Mouse (Mus musculus): Measurements from ENCODE around the gene Calhm3.
"Not testable (repeated sequence)": the region's sequence is repeated elsewhere in the genome, so short reads cannot be mapped to it uniquely, and the experiment has no call there.

Gene Calhm3

GRCm38 (mm10) chr19:47167617-47168214 is 10.2 kb upstream of the Calhm3 start:
- DNase-seq = no peak

GRCm38 (mm10) chr19:47166758-47167157 is 9.2 kb upstream of the Calhm3 start:
- DNase-seq = no peak

DNA sequence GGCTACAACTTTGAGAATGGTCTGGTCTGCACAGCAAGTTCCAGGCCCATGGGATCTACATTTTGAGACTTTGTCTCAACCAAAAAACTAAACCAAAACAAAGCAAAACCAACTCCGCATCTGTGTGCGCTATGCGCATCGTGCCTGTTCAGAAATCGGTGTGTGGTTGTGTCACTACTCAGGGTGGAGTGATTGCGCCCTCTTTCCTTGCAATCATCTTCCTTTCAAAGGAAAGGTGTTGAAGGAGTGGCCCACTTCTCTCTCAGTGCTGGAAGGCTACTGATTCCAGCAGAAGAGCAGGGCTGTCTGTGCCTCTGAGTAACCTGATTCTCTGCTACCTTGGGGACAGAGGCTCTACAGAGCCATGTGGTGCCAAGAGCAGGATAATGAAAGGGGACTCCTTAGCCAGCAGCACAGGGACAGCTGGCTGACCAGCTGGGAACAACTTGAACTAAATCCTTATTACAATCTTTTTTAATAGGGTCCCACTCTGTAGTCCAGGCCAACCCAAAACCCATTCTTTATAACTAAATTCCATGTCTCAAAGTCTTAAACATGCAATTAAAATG is 5.7 kb upstream of the Calhm3 start:
- DNase-seq = no peak

DNA sequence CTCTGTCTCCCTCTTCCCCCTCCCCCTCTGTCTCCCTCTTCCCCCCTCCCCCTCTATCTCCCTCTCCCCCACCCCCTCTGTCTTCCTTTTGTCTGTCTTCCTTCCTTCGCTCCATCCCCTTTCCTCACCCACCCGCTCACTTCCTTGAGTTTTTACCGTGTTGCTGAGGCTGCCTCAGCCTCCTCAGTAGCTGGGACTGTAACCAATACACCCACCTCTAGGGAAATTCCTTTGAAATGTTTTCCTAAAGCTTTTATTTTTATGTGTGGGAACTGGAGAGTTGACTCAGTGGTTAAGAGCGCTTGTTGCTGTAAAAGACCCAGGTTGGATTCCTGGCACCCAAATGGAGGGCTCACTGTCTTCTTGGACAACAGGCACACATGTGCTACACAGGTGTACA is 4.1 kb upstream of the Calhm3 start:
- DNase-seq = no peak

DNA sequence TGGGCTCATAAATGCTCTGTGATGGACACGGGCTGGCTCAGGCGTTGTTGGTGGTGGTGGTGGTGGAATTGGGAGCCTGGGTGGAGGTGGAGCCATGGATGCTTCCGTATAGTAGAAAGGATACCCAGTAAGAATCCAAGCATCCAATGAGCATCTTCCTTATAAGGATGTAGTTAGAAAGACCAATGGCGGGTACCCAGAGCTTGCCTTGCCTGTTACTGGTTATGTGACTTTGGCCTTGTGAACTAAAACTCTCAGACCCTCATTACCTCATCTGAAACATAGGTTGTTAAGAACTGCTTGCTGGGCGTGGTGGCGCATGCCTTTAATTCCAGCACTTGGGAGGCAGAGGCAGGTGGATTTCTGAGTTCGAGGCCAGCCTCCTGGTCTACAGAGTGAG is 3.8 kb downstream of the Calhm3 start:
- no peak for DNase-seq

GRCm38 (mm10) chr19:47152062-47152369 is 5.5 kb downstream of the Calhm3 start:
- no peak for DNase-seq

GRCm38 (mm10) chr19:47151332-47152061 is 6.1 kb downstream of the Calhm3 start:
- no peak for DNase-seq

DNA sequence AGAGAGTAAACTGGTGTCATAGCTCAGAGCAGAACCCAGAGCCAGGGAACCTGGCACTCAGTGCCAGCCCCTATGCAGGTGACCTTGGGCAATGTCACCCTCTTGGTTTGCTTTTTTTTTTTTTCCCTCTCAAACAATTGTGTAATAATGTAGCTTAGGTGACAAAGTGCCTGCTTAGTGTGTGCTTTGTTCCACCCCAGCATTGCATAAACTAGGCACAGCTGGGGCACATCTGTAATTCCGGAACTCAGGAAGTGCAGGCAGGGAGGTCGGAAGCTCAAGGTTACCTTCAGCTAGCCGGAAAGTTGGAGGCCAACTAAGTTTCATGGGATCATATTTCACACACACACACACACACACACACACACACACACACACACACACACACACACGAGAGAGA is 7.7 kb downstream of the Calhm3 start:
- DNase-seq = no peak

GRCm38 (mm10) chr19:47148267-47148847 is 9.2 kb downstream of the Calhm3 start:
- no peak for DNase-seq

DNA sequence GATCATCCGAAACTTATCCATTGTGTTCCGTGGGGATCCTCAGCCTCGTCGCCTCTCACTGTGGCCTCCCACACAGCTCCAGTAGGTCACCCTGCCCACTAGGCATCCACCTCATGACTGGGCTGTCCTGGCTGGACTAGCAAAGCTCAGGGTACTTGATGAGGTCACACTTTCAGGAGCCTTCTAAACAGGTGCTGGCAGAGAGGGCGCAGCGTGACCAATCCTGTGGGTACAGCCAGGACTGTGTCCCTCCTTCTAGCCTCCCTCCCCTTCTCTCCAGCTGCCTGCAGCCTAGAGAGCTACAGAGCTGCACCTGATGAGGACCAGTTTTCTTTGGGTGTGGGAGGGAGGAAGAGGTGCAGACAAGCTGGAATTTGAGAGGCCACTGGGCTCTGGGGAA is 13.4 kb downstream of the Calhm3 start, which contains the start of gene Calhm1:
TSS of gene Calhm1 (minus strand) at position 101 of the 400 bp plus-strand sequence.
- DNase-seq = no peak

- no peak for DNase-seq
These were observed 15.1 kb downstream of the Calhm3 start for GRCm38 (mm10) chr19:47142438-47142837.

- DNase-seq = not testable (repeated sequence)
These were observed 18.0 kb downstream of the Calhm3 start for GRCm38 (mm10) chr19:47139611-47140010.

- DNase-seq = peak; percentile 72 to 78
These were observed 19.7 kb downstream of the Calhm3 start, which contains the start of gene Calhm2 for GRCm38 (mm10) chr19:47137771-47138421. Gene Calhm2, minus strand, starts transcription at chr19:47138294.

DNA sequence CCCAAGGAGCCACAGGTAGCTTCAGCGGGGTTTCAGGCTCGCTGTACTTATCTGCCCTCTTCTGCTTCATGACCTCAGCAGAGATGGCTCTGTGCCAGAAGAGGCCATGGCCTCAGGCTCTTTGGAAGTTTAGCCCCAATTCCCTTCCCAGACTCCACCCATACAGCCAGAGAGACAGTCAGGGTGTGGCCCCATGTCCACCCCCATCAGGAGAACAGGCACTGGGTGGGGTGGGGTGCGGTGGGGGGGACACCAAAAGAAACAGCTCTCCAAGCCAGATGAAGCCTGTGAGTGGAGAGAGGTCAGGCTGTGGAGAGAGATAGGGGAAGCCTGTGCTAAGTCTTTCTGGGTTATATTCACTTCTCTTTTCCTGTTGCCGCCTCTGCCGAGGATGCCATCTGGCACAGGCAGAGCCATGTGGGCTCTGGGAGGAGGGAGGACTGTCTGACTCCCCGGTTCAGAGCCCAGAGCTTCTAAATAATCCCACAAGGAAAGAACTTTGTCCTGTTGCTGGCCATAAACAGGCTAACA is 20.4 kb downstream of the Calhm3 start:
- peak; percentile 55 to 64 for DNase-seq

DNA sequence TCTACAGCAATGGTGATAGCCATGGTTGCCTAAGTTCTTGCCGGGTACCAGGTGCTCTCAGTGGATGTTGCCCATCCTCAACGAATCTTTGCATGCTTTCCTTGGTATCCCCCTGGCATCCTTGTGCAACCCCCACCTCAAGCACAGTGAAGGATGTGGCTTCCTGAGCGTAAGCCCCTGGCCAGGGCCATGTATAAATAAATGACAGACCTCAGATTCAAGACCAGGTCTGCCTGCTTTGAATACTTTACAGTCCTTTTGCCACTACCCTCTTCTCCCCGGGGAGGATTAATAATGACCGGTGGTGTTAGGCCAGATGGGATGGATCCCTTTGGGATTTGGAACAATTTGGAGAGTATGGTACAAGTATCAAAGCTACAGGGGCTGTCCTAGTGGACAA is 21.4 kb downstream of the Calhm3 start:
- no peak for DNase-seq

- no peak for DNase-seq
These were observed 22.0 kb downstream of the Calhm3 start for GRCm38 (mm10) chr19:47135568-47135967.

DNA sequence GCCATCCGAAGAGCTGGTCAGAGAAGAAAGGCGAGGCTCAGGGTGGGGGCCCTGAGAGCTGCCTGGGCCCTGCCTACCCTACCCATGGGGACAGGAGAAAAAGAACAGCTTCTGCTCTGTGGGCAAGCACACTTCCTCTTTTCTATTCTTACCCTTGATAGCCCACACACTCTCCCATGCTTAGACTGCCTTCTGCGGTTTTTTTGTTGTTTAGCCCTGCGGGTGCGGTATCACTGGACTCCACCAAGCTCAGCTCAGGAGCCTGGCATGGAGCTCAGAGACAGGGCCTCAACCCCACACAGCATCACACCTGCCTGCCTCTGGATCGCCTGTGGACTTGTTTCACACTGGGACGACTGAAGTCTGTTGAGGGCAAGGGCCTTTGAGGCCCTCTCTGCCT is 24.4 kb downstream of the Calhm3 start:
- DNase-seq = no peak

DNA sequence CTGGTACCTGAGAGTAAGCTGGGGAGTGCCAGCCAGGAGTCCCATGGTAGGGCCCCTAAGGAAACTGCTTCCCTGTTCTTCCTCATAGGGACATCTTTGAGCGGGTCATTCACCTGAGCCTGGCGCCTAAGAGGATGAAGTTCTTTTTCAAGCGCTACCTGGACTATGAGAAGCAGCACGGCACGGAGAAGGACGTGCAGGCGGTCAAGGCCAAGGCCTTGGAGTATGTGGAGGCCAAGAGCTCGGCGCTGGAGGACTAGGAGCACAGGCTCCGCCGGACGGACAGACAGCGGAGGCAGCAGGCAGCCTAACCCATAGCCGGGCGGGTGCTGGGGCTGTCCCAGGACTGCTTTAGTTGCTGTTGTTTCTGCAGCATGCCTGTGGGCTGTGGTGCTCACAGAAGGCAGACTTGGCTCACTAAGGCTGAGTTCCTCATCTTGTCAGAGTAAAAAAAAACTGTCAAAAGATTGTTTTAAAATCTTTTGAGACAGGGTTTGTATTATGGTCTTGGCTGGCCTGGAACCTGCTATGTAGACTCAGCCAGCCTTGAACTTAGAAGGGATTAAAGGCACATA is 26.9 kb downstream of the Calhm3 start:
- no peak for DNase-seq

DNA sequence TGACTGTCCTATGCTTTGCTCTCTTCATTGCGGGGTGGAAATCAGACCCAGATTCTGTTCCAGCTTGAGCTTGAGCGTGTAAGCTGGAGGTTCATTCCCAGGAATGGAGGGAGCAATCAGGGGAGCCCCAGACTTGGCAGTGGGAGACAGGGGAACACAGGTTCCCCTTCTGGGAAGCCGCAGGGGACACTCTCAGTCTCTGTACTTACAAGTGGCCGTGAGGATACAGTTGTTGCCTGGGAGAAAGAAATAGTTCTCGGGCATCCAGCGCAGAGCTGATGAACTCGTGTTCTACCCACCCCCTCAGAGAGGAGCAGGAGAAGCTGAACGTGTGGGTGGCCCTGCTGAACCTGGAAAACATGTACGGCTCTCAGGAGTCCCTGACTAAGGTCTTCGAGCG is 28.7 kb downstream of the Calhm3 start:
- no peak for DNase-seq

- no peak for DNase-seq
These were observed 29.4 kb downstream of the Calhm3 start for GRCm38 (mm10) chr19:47128164-47128563.

GRCm38 (mm10) chr19:47122802-47123201 is 34.8 kb downstream of the Calhm3 start:
- peak; percentile 69 to 70 for DNase-seq

GRCm38 (mm10) chr19:47121054-47121453 is 36.5 kb downstream of the Calhm3 start:
- DNase-seq = peak in 1 of 2 experiments; percentile 39

- no peak for DNase-seq
These were observed 38.9 kb downstream of the Calhm3 start for GRCm38 (mm10) chr19:47118634-47119033.

All from kidney, postnatal 4 days (tissue).